Mouse (Mus musculus) frontal cortex, postnatal 10 days (tissue): ENCODE results near the gene Sdk1.

Experiments used
- DNase-seq, 2 experiments: peaks; one replicate each; pipeline ENCODE4 v3.0.0; 2022; ENCODE audit warnings: low spot score in 2 of 2, mixed read lengths in 1 of 2

Gene Sdk1

GRCm38 (mm10) chr5:141886006-141886405, 644.7 kb downstream of the Sdk1 start:
- DNase-seq = no peak

DNA sequence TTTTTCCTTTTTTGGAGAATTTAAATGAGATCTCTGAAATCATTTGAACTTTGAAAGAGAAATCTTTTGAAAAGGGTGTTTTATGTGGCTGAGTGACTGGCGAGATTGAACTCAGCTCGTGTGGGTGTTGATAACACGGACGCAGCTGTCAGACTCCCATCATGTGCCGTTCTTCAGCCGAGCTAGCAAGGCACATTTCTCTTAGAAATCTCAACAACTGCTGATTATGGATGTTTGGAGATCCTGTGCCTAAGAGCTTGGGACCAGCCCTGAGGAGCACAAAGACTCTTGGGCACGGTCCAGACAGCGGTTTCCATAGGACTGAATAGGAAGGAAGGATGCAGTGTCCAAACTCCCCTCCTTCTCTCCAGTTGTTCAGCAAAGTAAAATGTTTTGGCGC, 648.5 kb downstream of the Sdk1 start:
- no peak for DNase-seq

DNA sequence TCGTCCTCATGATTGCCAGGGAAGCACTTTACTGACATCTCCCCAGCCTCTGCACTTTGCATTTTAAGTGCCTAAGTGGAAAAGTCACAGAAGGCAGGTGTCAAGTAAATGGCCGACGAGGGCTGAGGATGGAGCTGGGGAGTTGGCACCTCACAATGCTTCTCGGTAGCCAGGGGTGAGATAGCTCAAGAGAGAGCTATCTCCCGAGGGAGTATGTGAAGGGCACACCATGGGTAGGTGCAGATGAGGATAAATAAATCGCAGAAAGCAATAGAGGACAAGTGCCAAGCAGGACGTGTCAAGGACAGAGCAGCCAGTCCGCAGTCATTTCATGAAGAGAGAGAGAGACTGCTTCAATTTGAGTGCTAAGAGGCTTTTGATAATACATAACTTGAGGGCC, 655.1 kb downstream of the Sdk1 start:
- no peak for DNase-seq

- no peak for DNase-seq
These were observed 656.2 kb downstream of the Sdk1 start for GRCm38 (mm10) chr5:141897481-141897880.

DNA sequence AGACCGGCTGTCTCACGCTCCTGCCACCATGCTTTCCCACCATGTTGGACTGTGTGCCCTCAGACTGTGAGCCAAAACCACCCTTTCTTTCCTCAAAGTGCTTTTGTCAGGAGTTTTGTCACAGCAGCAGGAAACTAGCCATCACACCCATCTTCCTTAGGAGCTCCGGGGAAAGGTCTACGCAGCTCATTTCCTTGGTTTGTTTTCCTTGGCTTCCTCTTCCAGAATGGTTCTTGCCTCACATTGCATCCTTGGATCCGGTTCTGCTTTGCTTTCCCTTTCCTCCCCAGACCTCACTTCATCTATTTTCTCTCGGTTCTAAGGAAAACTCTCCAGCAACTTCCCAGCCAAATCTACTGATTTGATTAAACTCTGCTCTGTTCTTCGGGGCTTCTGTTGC, 658.5 kb downstream of the Sdk1 start:
- DNase-seq = no peak

- DNase-seq = no peak
These were observed 661.4 kb downstream of the Sdk1 start for GRCm38 (mm10) chr5:141902544-141903250.

GRCm38 (mm10) chr5:141910444-141910843, 669.2 kb downstream of the Sdk1 start:
- DNase-seq = no peak

- no peak for DNase-seq
These were observed 669.6 kb downstream of the Sdk1 start for GRCm38 (mm10) chr5:141910886-141911285.

GRCm38 (mm10) chr5:141912881-141913280, 671.6 kb downstream of the Sdk1 start:
- no peak for DNase-seq

DNA sequence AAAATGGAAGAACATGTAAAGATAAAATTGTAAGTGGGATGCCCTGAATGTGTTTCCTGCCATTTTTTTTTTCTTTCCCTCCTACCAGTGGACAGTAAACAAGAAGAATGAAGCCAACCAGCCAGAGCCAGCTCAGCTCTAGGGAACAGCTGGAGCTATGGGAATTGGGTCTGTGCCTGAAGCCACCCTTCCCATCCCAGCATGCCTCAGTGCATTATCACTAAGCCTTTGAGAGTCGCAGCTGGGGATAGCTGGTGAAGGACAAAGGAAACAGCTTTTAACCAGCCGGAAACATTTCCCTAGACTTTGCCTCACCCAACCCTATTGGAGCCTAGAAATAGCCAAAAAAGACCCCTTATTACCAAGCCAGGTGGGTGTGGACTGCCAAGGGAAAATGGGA, 675.7 kb downstream of the Sdk1 start:
- no peak for DNase-seq

- DNase-seq = no peak
These were observed 697.7 kb downstream of the Sdk1 start for GRCm38 (mm10) chr5:141939000-141939399.

DNA sequence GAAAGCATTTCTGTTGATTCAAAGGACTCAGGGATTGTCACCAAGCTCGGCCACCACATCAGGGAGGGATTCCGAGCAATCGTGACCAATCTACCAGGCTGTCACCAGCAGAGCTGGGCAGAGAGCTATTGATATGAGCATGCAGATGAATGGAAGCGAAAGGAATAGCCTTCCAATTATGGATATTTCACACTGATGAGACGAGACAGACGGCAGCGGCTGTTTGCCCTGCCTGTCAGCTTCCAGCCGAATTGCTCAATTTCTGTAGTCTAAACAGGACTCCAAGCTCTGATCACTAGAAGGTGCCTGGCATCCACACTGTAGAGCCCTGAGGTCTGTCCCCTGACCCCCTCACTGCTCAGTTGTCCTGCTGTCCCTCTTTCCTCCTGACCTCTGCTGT, 699.3 kb downstream of the Sdk1 start:
- DNase-seq = no peak

DNA sequence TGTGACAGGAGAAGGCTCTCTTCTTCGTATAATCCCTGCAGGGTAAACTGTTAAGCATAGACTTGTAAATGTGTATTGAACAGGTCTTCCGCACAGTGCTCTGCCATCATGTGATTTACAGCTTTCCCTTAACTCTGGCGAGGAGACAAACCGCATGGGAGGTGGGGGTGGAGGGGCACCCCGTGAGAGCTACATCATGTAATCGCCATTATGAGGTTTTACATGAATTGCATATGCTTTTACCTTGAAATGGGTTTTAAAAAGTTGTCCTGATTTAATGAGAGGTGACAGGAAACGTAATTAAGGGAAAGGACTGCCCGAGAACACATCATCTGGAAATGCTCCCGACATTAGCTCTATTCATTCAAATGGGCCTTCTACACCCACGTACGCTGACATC, 709.5 kb downstream of the Sdk1 start:
- DNase-seq = no peak

DNA sequence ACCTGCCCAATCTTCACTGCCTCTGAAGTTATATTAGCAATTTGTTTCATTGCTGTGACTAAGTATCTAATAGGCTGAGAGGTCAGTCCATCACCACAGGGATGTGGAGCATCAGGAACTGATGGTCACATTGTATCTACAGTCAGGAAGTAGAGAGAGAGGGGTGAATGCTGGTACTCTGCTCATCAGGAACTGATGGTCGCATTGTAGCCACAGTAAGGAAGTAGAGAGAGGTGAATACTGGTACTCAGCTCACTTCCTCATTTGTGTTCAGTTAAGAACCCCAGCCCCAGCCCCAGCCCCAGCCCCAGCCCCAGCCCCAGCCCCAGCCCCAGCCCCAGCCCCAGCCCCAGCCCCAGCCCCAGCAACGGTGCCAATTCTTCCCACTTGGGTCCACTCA, 711.0 kb downstream of the Sdk1 start:
- DNase-seq = no peak

DNA sequence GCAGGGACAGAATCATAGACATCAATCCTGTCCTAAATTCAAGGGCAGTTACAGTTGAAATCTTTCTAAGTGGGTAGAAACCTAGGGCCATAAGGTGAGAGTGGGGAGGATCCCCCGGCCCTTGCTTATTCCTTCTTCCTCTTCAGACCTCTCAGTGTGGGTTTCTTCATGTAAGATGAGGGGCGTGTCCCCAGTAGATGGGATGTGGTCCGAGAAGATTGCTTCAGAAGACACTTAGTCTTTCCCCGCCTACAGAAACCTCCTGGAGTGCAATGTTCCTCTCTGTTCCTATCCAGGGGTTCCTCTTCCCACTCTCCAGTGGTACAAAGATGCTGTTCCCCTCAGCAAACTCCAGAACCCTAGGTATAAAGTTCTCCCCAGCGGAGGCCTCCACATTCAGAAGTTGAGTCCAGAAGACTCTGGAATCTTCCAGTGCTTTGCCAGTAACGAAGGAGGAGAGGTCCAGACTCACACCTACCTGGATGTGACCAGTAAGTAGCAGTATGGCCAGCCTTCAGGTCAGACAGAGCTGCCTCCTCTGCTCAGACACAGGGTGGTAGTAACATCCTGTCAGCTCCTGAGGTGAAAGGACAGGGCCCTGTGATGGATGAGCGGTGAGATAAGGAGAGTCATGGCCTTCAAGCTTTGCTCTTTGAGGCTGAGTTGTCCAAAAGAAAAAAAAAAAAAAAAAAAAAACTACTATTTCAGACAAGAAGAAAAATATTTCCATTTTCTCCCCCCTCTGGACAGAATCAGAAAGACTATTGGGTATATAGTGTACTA, 711.6 kb downstream of the Sdk1 start:
- no peak for DNase-seq

- no peak for DNase-seq
These were observed 729.8 kb downstream of the Sdk1 start for GRCm38 (mm10) chr5:141971071-141971470.

- no peak for DNase-seq
These were observed 738.2 kb downstream of the Sdk1 start for GRCm38 (mm10) chr5:141979511-141979910.

DNA sequence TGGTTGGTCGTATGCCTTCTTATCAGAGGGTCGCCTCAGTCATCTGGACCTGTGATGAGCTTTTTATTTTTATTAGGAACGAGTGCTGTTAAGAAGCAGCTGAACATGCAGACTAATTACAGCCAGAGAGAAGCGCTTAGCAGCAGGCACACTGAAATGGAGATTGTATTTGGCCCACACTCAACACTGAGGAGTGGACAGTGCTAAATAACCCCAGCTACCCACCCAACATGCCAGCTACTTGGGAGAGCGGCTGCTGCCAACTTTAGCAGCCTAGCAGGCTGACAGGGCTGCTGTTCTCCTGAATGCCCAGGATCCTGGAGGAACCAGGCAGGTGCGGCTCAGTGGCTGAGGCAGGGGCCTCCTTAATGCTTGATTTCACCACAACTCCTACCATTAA, 739.5 kb downstream of the Sdk1 start:
- DNase-seq = no peak

- DNase-seq = no peak
These were observed 743.0 kb downstream of the Sdk1 start for GRCm38 (mm10) chr5:141984322-141984721.

DNA sequence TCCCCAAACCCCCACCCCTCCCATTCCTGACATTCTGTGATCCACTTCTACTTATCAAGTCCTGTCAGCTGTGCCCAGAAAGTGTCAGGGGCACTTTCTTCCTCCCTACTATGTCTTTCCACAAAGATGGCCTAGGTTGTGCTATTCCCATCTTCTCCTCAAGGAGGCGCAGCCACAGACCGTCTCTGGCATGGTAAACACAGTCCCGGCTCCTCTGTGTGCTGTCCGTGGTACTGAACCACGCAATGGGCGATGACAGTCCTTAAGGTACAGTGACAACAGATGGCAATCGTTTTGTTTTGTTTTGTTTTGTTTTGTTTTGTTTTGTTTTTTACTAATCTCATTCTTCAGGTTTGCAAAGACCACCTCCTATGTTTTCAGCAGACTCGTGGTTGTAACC, 743.7 kb downstream of the Sdk1 start:
- DNase-seq = peak in 1 of 2 experiments; percentile 47

- no peak for DNase-seq
These were observed 744.3 kb downstream of the Sdk1 start for GRCm38 (mm10) chr5:141985551-141985950.

DNA sequence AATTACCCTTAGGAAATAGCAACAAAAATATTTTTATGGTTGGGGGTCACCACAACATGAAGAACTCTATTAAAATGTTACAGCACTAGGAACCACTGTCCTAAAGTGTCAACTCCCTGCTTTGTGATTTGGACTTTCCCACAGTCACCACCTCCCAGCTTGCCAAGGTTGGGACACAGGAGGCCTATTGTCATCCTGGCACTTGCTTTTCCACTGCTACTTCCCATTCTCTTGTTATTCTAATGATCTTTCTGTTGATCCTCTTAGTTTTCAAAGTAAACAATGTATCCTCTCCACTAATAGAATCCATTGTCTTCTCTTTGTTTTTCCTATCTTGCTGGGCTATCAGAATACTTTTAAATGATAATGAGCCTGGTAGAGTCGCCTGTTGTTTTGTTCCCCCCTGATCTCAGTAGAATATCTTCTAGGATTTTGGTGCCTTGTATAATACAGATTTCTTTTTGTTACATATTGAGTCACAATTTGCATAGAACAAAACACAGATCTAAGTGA, 746.1 kb downstream of the Sdk1 start:
- no peak for DNase-seq

DNA sequence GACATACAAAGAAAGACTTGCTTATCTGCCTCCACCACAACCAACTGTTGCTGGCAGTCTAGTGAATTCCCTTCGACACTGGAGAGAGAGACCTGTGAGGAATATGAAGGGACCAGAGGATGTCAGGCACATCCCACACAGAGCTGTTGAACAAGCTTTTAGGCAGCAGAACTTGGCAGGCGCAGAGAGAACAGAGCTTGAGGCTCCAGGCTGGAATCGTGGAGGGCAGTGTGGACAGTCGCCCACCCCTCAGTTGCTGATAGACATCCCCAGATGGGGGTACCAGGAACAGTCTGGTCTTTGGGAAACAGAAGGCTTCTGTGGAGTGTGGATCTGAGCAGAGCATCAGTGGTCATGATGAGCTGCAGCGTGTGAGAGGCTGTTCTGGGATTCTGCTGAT, 747.4 kb downstream of the Sdk1 start:
- DNase-seq = peak; percentile 27 to 48
